Mouse (Mus musculus) layer of hippocampus, adult 9-10 months (tissue): ENCODE data around the gene Tsga13.

Experiments used
- DNase-seq: peaks from one replicate; pipeline ENCODE4 v3.0.0; 2022; ENCODE audit warnings: low spot score

Gene Tsga13

GRCm38 (mm10) chr6:30915473-30915872 lies at the start of gene Tsga13:
Tsga13 (minus strand) TSS chr6:30915573.
- no peak for DNase-seq

- DNase-seq: no peak
These were observed 43.6 kb upstream of the Tsga13 start, which contains the start of gene Klf14 for GRCm38 (mm10) chr6:30958736-30959540. Klf14 (minus strand) TSS chr6:30959078.

GRCm38 (mm10) chr6:30957784-30958735 lies 42.7 kb upstream of the Tsga13 start:
- no peak for DNase-seq

GRCm38 (mm10) chr6:30939264-30939663 lies 23.9 kb upstream of the Tsga13 start:
- no peak for DNase-seq

- DNase-seq: no peak
These were observed 7.4 kb upstream of the Tsga13 start for GRCm38 (mm10) chr6:30922821-30923220.

GRCm38 (mm10) chr6:30921826-30922225 lies 6.5 kb upstream of the Tsga13 start:
- DNase-seq: no peak

GRCm38 (mm10) chr6:30920834-30921675 lies 5.7 kb upstream of the Tsga13 start:
- peak; percentile 8 for DNase-seq

- no peak for DNase-seq
These were observed 7.4 kb downstream of the Tsga13 start for GRCm38 (mm10) chr6:30907970-30908369.

GRCm38 (mm10) chr6:30904911-30905310 lies 10.5 kb downstream of the Tsga13 start:
- DNase-seq: no peak

- no peak for DNase-seq
These were observed 11.3 kb downstream of the Tsga13 start for GRCm38 (mm10) chr6:30904033-30904432.

- DNase-seq: no peak
These were observed 17.9 kb downstream of the Tsga13 start for GRCm38 (mm10) chr6:30897520-30897919.

GRCm38 (mm10) chr6:30896986-30897327 lies 18.4 kb downstream of the Tsga13 start:
- no peak for DNase-seq

- peak; percentile 82 for DNase-seq
These were observed 19.0 kb downstream of the Tsga13 start, which contains the start of gene Copg2 for GRCm38 (mm10) chr6:30896195-30896985. Copg2 (minus strand) TSS chr6:30896794.

GRCm38 (mm10) chr6:30895819-30896194 lies 19.6 kb downstream of the Tsga13 start:
- no peak for DNase-seq

- DNase-seq: no peak
These were observed 22.3 kb downstream of the Tsga13 start for GRCm38 (mm10) chr6:30893081-30893480.

GRCm38 (mm10) chr6:30891761-30892160 lies 23.6 kb downstream of the Tsga13 start:
- DNase-seq: no peak

GRCm38 (mm10) chr6:30884856-30885255 lies 30.5 kb downstream of the Tsga13 start:
- no peak for DNase-seq

GRCm38 (mm10) chr6:30883491-30883890 lies 31.9 kb downstream of the Tsga13 start:
- DNase-seq: no peak

GRCm38 (mm10) chr6:30876661-30877060 lies 38.7 kb downstream of the Tsga13 start:
- no peak for DNase-seq

- DNase-seq: no peak
These were observed 48.9 kb downstream of the Tsga13 start for GRCm38 (mm10) chr6:30866501-30866900.

- no peak for DNase-seq
These were observed 50.2 kb downstream of the Tsga13 start for GRCm38 (mm10) chr6:30865031-30865678.
